Mouse (Mus musculus) lung, adult 2 months (tissue): ENCODE results near the gene Btla.

ENCODE experiments used
- CTCF ChIP-seq: fragments of 200-500 bp; IDR thresholded peaks from 2 replicates; pipeline ENCODE4 v1.5.1; 2011; ENCODE audit warnings: mild to moderate bottlenecking, low read length, control low read depth; ENCODE audit not compliant: insufficient read depth
- POLR2A ChIP-seq: fragments of 200-500 bp; IDR thresholded peaks from 2 replicates; pipeline ENCODE4 v1.6.1; 2011; ENCODE audit warnings: low read depth, mild to moderate bottlenecking, control low read depth, low read length, borderline replicate concordance; ENCODE audit errors: extremely low read depth

DNA sequence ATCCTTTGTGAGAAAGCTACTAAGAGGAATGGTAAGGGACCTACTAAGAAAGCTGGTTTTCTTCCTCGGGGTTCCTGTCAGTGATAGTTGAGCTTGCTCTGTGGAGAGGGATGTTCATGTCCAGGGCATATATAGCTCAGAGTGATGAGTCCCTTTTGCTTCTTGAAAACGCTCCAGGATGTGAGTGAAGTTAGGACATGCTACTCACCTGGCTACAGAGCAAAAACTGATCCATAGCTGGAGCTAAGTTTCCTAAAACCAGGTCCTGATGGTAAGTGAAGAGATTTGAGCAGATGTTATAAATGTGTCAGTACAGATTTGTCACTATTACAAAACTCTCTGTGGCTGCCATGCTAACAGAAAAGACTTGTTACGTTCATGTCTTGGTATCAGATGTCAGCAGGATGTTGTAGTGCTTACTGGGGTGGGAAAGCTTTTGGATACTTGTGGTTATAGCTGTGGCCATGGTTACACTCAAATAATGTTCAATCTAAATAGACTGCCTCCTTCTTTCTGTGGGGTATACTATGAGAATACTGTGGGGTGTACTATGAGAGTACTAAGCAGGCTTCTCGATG, 405 bp downstream of the Btla start:
- TF ChIP-seq POLR2A = no peak
- TF ChIP-seq CTCF = no peak
